Mouse (Mus musculus) heart, postnatal 0 days (tissue): ENCODE measurements at regions not wholly inside any gene's neighbourhood (a gene's known extent, or its start where the extent isn't known, plus 50 kb on each side); places are given as distances from the start of the nearest gene placed in this dataset.

Experiments
- CTCF ChIP-seq: IDR thresholded peaks from 2 replicates; pipeline ENCODE4 v1.5.1; 2016; ENCODE audit warnings: antibody characterized with exemption, control low read depth, low read depth
- EP300 ChIP-seq: IDR thresholded peaks from 2 replicates; pipeline ENCODE4 v1.6.1; 2016; ENCODE audit warnings: antibody characterized with exemption, low read depth

DNA sequence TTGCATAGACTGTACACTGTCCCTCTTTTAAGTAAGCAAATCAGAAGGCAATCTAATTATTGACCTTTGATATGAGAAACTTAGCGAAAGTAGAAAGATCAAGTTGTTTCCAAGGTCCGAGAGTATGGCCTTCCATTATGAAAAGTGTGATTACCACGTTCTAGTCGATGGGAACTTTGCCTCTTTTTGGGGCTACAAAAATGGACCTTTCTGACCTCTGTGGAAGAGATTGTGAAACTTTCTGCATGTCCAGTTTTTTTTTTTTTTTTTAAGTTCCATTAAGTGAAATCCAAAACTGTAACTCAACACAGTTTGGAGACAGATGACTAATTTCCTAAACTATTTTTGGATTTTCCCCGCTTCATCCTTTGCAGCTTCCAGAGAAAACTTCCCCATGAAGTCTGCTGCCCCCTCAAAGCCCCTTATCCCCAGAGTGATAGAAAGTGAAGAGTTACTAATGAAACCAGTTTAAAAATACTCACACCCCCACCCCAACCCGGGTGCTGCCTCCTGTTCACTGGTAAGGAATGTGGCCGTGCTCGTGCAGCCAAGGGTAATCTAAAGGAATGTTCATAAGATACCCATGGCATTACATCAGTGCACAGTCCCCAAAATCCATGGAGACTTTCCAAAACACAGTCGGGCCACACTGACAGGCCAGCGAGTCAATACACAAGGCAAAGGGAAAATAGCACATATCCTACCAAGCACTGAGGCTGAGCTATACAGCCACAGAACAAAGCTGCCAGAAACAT is 52.5 kb upstream of the Nfil3 start:
- TF ChIP-seq CTCF (no peak), EP300 (peak; percentile 97)
